Mouse (Mus musculus): Measurements from ENCODE around the gene Zfp326. TPM values are rescaled to one million over a fixed set of nuclear protein-coding genes. Genes with fewer than 3 reads are reported as not detected.

Zfp326 gene
- polyA plus RNA-seq, 1 experiment from 2014 or later: 52.6 TPM

DNA sequence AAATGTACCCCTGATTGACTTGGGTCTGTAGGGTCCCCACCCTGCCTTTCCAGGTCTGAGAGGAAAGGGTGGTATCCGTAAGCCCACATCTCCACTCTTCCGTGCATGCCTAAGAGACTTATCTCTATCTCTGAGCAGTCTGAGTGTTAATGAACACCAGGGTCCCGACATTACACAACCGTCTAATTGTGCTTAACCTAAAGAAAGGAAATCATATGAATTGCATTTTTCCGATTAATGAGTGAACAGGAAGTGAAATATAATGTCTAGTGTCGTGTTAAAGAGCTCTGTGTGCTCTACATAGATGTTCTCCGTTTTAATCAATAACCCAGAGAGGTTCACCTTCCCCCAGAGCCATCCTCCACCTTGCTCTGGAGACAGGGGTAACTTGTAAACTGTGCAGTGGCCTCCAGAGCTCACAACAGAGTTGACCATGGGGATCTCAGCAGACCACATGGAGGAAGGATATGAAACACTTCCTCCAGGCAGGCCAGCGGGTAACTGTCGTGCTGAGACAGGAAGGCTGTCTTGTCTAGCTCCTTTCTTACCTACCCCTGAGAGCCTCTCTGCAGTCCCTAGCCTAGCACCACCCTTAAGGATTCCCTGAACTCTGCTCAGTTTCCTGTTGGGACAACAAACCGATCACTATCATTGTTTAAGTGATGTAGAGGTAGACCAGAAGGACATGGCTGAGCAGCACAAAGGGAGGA, 32.2 kb upstream of the Zfp326 start:
- 89% methylated on average over 10 of the region's 10 CpGs for whole genome bisulfite sequencing
- H3K4me2 ChIP-seq (ENCODE audit: low read depth, low read length, severe bottlenecking): no peak overlapping the region
- no peaks in the 10 kb centered on the region for H3K27me3 ChIP-seq (ENCODE audit: control insufficient read depth, insufficient read depth, low read length)
- H3K9me3 ChIP-seq (ENCODE audit: control insufficient read depth, low read length): no peaks in the 10 kb centered on the region
- no peak overlapping the region for H3K9ac ChIP-seq (ENCODE audit: low read length)
- H3K36me3 ChIP-seq (ENCODE audit: control insufficient read depth, insufficient read depth, low read length): no peaks in the 10 kb centered on the region
- no peak overlapping the region for H3K27ac ChIP-seq (ENCODE audit: low read depth, low read length)
- DNase-seq (ENCODE audit: low spot score) (no peak), ATAC-seq (replicated peaks; ENCODE audit: low FRiP score) (no peak)
- H3K4me1 ChIP-seq (replicated peaks; ENCODE audit: control insufficient read depth, insufficient read depth, low read length): no peaks in the 10 kb centered on the region
- H3K4me3 ChIP-seq (ENCODE audit: low read depth, low read length): no peak overlapping the region

DNA sequence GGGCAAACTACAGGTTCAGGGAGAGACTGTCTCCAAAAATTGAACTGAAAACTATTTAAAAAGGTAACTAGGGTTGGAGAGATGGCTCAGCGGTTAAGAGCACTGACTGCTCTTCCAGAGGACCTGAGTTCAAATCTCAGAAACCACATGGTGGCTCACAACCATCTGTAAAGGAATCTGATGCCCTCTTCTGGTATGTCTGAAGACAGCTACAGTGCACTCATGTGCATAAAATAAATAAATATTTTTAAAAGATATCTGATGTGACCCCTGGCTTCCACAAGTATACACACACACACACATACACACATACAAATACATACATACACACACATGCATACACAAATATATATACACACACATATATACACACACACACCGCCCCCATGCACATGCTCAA, 31.3 kb upstream of the Zfp326 start:
- Histone ChIP-seq H3K4me1 (replicated peaks; ENCODE audit: control insufficient read depth, insufficient read depth, low read length) (no peaks in the 10 kb centered on the region), H3K27me3 (ENCODE audit: control insufficient read depth, insufficient read depth, low read length) (no peaks in the 10 kb centered on the region), H3K36me3 (ENCODE audit: control insufficient read depth, insufficient read depth, low read length) (no peaks in the 10 kb centered on the region), H3K4me3 (ENCODE audit: low read depth, low read length) (no peak overlapping the region), H3K9me3 (ENCODE audit: control insufficient read depth, low read length) (no peaks in the 10 kb centered on the region), H3K4me2 (ENCODE audit: low read depth, low read length, severe bottlenecking) (no peak overlapping the region), H3K27ac (ENCODE audit: low read depth, low read length) (no peak overlapping the region), H3K9ac (ENCODE audit: low read length) (no peak overlapping the region)
- 93% methylated on average over 2 of the region's 2 CpGs for WGBS
- DNase-seq (ENCODE audit: low spot score) (no peak), ATAC-seq (replicated peaks; ENCODE audit: low FRiP score) (no peak)

DNA sequence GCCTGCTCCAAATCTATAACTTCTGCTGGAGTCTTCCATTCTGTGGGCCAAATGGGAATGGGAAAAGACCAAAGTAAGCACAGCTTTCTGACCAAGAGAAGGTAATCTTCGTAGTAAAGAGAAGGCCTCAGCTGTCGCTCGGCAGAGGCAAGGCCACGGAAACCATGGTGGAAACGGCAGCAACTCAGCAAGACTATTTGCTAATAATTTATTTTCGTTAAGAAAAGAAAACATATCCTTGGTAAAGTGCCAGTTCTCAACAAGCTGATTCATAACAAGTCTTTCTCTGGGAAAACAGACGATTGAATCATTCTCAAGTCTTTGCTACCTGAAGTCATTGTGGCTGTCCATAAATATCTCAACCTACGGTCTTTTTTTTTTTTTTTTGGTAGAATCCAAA, 28.6 kb upstream of the Zfp326 start:
- no peak for DNase-seq (ENCODE audit: low spot score)
- no peak overlapping the region for H3K27ac ChIP-seq (ENCODE audit: low read depth, low read length)
- no peaks in the 10 kb centered on the region for H3K4me1 ChIP-seq (replicated peaks; ENCODE audit: control insufficient read depth, insufficient read depth, low read length)
- H3K9ac ChIP-seq (ENCODE audit: low read length): no peak overlapping the region
- H3K36me3 ChIP-seq (ENCODE audit: control insufficient read depth, insufficient read depth, low read length): no peaks in the 10 kb centered on the region
- no peak overlapping the region for H3K4me3 ChIP-seq (ENCODE audit: low read depth, low read length)
- no peaks in the 10 kb centered on the region for H3K27me3 ChIP-seq (ENCODE audit: control insufficient read depth, insufficient read depth, low read length)
- no peaks in the 10 kb centered on the region for H3K9me3 ChIP-seq (ENCODE audit: control insufficient read depth, low read length)
- 92% methylated on average over 8 of the region's 8 CpGs for WGBS
- H3K4me2 ChIP-seq (ENCODE audit: low read depth, low read length, severe bottlenecking): no peak overlapping the region
- no peak for ATAC-seq (replicated peaks; ENCODE audit: low FRiP score)

DNA sequence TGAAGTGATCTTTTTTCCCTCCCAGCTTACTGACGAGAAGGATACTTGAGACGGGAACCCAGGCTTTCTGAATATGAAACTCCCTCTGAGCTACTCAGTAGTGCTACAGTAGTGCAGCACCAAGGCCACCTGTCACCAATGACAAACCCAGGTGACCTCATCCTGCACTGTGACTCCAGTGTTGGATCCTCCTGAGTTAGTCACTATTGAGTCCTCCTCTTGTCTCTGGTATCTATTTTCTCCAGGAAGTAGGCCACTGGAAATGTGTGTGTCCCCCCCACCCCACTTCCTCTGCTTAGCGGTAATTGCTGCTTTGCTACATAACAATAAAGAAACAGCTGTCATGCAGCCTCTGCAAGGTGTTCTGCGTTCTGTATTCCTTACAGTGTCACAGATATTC, 27.1 kb upstream of the Zfp326 start:
- H3K27ac ChIP-seq (ENCODE audit: low read depth, low read length): no peak overlapping the region
- ATAC-seq (replicated peaks; ENCODE audit: low FRiP score) (no peak), DNase-seq (ENCODE audit: low spot score) (no peak)
- no peaks in the 10 kb centered on the region for H3K36me3 ChIP-seq (ENCODE audit: control insufficient read depth, insufficient read depth, low read length)
- no peaks in the 10 kb centered on the region for H3K4me1 ChIP-seq (replicated peaks; ENCODE audit: control insufficient read depth, insufficient read depth, low read length)
- no peak overlapping the region for H3K4me2 ChIP-seq (ENCODE audit: low read depth, low read length, severe bottlenecking)
- WGBS: 83% methylated on average over 4 of the region's 4 CpGs
- H3K9ac ChIP-seq (ENCODE audit: low read length): no peak overlapping the region
- no peaks in the 10 kb centered on the region for H3K27me3 ChIP-seq (ENCODE audit: control insufficient read depth, insufficient read depth, low read length)
- H3K4me3 ChIP-seq (ENCODE audit: low read depth, low read length): no peak overlapping the region
- no peaks in the 10 kb centered on the region for H3K9me3 ChIP-seq (ENCODE audit: control insufficient read depth, low read length)

DNA sequence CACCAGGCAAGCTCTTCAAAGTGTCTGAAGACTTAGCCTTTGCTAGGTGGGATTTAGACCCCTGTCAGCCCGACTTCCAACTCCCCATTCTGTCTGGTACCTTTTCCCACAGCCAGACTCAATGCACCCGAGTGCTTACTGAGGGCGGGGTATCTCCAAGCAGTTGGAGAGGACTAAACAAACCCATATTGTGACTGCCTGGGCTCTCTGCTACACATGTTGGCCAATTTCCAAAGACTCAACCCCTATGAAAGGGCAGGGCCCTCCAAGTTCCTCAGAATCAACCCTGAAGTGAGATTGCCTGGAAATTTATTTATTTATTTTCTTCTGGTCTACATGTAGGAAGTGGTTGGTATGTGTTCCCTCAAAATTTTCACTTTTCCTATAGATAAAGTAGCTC, 26.7 kb upstream of the Zfp326 start:
- 77% methylated on average over 3 of the region's 3 CpGs for WGBS
- Histone ChIP-seq H3K9ac (ENCODE audit: low read length) (no peak overlapping the region), H3K9me3 (ENCODE audit: control insufficient read depth, low read length) (no peaks in the 10 kb centered on the region), H3K4me3 (ENCODE audit: low read depth, low read length) (no peak overlapping the region), H3K36me3 (ENCODE audit: control insufficient read depth, insufficient read depth, low read length) (no peaks in the 10 kb centered on the region), H3K27ac (ENCODE audit: low read depth, low read length) (no peak overlapping the region), H3K27me3 (ENCODE audit: control insufficient read depth, insufficient read depth, low read length) (no peaks in the 10 kb centered on the region), H3K4me1 (replicated peaks; ENCODE audit: control insufficient read depth, insufficient read depth, low read length) (no peaks in the 10 kb centered on the region), H3K4me2 (ENCODE audit: low read depth, low read length, severe bottlenecking) (no peak overlapping the region)
- no peak for DNase-seq (ENCODE audit: low spot score)
- no peak for ATAC-seq (replicated peaks; ENCODE audit: low FRiP score)

DNA sequence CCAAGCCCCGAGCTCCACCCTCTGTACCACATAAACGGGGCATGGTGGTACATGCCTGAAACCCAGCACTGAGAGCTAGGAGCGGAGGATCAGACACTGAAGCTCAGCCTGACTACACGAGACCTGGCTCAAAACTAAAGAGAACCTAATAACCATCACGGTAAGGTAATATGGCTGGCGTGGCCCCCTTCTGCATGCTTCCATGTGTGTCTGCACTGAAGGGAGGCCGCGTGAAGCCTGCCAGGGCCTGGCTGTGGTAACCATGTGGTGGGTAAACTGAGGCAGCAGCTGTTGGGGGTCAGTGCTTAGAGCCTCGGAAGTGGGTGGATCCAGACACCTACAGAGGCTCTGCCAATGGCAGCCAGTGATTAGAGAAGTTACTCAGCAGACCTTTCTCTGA, 23.1 kb upstream of the Zfp326 start:
- Histone ChIP-seq H3K27me3 (ENCODE audit: control insufficient read depth, insufficient read depth, low read length) (no peaks in the 10 kb centered on the region), H3K36me3 (ENCODE audit: control insufficient read depth, insufficient read depth, low read length) (no peaks in the 10 kb centered on the region), H3K4me3 (ENCODE audit: low read depth, low read length) (no peak overlapping the region), H3K9ac (ENCODE audit: low read length) (no peak overlapping the region), H3K4me2 (ENCODE audit: low read depth, low read length, severe bottlenecking) (no peak overlapping the region), H3K27ac (ENCODE audit: low read depth, low read length) (no peak overlapping the region), H3K9me3 (ENCODE audit: control insufficient read depth, low read length) (no peaks in the 10 kb centered on the region), H3K4me1 (replicated peaks; ENCODE audit: control insufficient read depth, insufficient read depth, low read length) (no peaks in the 10 kb centered on the region)
- no peak for ATAC-seq (replicated peaks; ENCODE audit: low FRiP score)
- 85% methylated on average over 9 of the region's 9 CpGs for WGBS
- DNase-seq (ENCODE audit: low spot score): no peak

DNA sequence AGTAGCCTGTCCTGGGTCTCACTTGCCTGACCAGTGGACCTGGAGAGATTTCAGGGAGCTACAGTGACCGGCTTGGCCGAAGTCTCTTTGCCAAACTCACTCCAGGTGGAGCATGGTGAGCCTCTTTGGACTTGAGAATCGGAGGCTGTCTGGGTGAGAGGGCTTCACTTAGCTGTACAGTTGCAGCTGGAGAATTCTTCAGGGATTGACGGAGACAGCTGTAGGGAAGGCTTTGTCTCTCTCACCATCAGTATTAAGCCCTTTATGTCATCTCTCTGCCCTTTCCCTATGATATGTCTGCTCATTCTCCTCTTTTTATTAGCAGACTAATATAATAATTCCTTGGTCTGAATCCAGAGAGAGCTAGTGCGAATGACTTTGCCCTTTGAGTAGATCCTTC, 18.9 kb upstream of the Zfp326 start:
- H3K4me3 ChIP-seq (ENCODE audit: low read depth, low read length): no peak overlapping the region
- no peaks in the 10 kb centered on the region; the same call in 1 of the 2 replicates for H3K4me1 ChIP-seq (replicated peaks; ENCODE audit: control insufficient read depth, insufficient read depth, low read length)
- H3K36me3 ChIP-seq (ENCODE audit: control insufficient read depth, insufficient read depth, low read length): no peaks in the 10 kb centered on the region
- H3K4me2 ChIP-seq (ENCODE audit: low read depth, low read length, severe bottlenecking): no peak overlapping the region
- H3K27ac ChIP-seq (ENCODE audit: low read depth, low read length): no peak overlapping the region
- 90% methylated on average over 5 of the region's 5 CpGs for WGBS
- DNase-seq (ENCODE audit: low spot score): no peak
- no peaks in the 10 kb centered on the region for H3K27me3 ChIP-seq (ENCODE audit: control insufficient read depth, insufficient read depth, low read length)
- H3K9ac ChIP-seq (ENCODE audit: low read length): no peak overlapping the region
- ATAC-seq (replicated peaks; ENCODE audit: low FRiP score): no peak
- H3K9me3 ChIP-seq (ENCODE audit: control insufficient read depth, low read length): no peaks in the 10 kb centered on the region

DNA sequence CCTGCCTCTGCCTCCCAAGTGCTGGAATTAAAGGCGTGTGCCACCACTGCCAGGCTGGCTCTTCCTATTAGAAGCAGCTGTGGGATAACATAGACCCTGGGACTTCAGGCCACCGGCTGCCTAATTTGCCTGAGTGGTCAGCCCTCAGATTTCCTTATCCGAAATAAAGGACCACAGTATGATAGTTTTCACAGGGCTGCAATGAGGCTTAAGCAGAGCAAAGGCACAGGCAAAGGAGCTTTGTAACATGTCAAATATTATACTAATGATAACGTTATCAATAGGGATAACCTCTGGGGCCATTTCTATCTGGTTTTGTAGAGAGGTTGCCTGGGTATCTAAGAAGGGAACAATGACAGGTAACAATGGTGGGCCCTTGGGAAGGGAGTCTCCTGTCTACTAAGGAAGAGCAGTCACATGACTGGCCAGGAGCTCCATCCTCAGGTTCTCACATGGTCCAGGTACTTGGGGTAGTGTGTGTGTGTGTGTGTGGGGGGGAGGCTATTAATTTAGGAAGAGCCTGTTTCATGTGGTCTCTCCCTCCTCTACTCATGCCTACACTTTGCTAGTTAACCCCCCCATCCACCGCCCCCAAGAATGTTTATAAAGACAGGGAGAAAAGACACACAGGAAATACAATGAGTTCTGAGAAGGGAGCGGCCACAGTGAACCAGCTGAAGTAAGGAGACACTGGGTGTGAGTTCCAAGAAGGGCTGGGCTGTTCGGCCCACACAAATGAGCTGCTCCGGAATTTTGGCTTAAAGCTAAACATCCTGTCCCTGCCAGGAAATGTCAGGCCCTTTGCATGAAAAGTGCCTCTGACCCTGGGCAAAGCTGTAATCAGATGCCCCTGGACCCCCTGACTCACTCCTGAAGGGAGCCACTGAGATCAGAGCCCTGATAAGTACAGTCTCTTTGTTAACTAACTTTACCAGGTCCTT, 17.3 kb upstream of the Zfp326 start:
- Histone ChIP-seq H3K9ac (ENCODE audit: low read length) (no peak overlapping the region), H3K36me3 (ENCODE audit: control insufficient read depth, insufficient read depth, low read length) (no peaks in the 10 kb centered on the region), H3K27ac (ENCODE audit: low read depth, low read length) (no peak overlapping the region), H3K27me3 (ENCODE audit: control insufficient read depth, insufficient read depth, low read length) (no peaks in the 10 kb centered on the region), H3K4me1 (replicated peaks; ENCODE audit: control insufficient read depth, insufficient read depth, low read length) (no peaks in the 10 kb centered on the region; the same call in 1 of the 2 replicates), H3K4me3 (ENCODE audit: low read depth, low read length) (no peak overlapping the region), H3K4me2 (ENCODE audit: low read depth, low read length, severe bottlenecking) (no peak overlapping the region), H3K9me3 (ENCODE audit: control insufficient read depth, low read length) (no peaks in the 10 kb centered on the region)
- DNase-seq (ENCODE audit: low spot score): no peak
- 80% methylated on average over 8 of the region's 8 CpGs for WGBS
- no peak for ATAC-seq (replicated peaks; ENCODE audit: low FRiP score)
